Mouse (Mus musculus): ENCODE data around the gene Cdh16.
"Not testable (repeated sequence)": the region's sequence is repeated elsewhere in the genome, so short reads cannot be mapped to it uniquely, and the experiment has no call there.

The Cdh16 gene

DNA sequence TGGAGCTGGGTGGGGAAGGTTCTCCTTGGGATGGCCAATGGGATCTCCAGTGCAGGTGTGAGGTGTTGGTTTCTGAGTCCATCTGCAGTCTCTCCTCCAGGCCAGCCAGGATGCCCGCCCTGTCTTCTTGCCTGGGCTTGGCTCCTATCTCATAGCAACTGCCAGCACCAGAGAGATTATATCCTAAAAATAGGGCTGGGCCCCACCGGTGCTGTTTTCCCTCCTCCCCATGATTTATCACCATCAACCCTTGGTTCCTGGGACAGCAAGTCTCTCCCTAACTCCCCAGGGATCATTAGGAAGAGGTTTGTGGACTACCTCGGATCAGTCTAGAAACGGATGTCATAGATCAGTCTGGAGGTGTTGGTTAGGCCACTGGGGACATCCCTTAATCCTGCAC, 11.1 kb downstream of the Cdh16 start:
- DNase-seq (ENCODE audit: low read depth, low spot score): no peak

DNA sequence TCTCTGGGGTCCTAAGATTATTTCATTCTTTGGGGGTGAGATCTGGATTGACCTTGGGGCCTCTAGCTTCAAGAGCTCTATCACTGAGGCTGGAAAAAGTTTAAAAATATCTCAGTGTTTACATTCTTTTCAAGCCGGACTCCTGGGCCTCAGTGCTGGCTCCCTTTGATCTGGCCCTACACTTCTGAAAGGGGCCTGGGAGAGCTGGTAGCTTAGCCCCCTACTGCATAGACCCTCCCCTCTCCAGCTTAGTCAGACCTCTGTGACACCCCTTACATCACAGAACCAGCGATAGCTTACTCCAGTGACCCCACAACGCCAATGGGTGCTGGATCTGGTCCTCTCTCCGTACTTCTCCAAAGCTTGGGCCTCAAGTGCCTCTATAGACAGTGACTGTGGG, 12.6 kb downstream of the Cdh16 start:
- DNase-seq (ENCODE audit: low read depth, low spot score): no peak

DNA sequence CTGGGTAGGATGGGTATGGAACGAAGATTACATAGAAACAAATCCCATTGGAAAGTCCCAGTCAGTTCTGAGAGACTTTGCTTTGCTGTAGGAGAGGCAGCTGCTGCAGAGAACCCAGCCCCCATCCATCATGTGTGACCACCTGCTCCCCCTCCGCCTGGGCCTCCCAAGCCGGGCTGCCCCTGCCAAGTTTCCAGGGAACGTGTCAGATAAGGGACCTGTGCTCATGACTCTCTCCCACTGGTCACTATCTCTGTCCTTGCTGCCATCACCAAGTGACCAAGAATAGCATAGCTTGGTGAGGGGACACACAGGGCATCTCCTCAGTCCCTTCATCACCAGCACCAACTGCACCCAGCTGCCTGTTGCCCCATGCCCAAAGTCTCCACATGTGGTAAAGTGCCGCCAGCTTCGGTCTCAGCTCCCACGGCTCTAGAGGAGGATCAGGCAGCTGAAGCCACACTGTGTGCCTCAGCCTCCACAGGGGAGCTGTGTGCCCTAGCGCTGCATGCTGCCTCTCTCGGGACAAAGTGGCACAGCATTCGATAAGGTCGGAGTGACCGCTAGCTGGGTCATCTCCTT, 13.9 kb downstream of the Cdh16 start:
- DNase-seq (ENCODE audit: low read depth, low spot score): no peak

DNA sequence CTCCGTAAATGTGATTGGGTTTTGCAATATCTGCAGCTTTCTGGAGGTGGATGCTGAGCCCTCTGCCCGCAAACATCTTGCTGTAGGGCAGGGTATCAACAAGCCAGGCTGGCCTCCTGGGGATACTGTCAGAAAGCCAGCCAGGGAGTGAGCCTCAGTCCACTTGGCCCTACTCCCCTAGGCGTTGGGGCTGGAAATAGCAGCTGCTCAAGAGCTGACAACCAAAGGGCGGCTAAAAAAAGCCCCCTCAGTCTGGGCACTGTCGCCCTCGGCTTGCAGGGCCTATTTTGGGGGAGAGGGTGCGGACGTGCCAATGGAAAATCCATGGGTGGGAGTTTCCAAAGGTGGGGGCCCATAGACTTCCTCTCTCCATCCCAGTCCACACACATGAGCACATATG, 15.0 kb downstream of the Cdh16 start:
- DNase-seq (ENCODE audit: low read depth, low spot score): no peak

DNA sequence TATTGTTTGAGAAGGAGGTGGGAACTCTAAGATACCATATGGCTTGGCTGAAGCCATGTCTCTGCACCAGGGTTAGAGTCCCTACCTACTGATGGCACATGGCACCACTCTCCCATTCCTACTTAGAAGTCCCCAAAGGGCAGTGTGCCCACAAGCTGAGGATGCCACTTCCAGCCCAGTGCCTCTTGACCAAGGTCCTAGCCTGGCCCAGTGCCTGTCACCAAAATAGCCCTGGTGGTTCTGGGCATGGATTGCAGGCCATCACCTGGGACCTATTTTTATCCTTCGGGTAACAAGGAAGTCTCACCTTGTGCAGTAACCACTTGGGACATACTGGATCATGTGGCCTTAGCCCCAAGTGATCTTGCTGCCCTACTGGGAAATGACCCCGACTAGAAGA, 16.3 kb downstream of the Cdh16 start:
- DNase-seq (ENCODE audit: low read depth, low spot score): no peak

DNA sequence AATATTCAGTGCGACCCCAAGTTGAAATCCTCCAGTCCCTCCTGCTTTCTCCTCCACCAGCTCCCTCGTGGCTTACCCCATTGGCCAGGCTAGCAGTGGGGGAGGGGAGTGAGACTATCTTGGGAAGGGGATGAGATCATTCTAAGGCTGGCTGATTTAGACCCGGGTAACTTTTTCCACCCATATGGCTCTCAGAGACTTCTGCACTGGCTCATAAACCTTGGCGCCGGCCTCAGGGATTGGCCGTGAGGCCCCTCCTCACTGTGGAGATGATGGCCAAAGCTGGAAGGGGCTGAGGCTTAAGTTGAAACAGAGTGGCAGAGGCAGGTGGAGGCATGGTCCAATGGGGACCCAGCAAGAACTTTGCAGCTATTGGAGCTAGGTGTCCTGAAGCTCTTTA, 17.9 kb downstream of the Cdh16 start:
- no peak for DNase-seq (ENCODE audit: low read depth, low spot score)

DNA sequence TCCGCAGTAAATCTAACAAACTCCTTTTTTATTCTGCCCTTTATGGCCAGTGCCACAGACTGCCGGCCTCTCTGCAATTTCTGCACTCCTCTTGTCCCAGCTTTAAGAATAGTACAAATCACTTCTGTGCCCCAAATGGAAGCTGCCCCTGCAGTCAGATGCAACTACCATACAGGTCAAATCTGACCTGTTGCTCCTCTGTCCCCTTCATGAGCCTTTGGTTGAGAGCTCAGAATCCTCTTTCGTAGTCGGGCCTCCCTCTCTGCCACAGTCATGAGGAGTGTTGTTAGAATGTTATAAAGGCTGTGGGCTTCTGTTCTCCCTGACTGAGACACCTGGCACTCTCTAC, 21.0 kb downstream of the Cdh16 start:
- no peak for DNase-seq (ENCODE audit: low read depth, low spot score)

DNA sequence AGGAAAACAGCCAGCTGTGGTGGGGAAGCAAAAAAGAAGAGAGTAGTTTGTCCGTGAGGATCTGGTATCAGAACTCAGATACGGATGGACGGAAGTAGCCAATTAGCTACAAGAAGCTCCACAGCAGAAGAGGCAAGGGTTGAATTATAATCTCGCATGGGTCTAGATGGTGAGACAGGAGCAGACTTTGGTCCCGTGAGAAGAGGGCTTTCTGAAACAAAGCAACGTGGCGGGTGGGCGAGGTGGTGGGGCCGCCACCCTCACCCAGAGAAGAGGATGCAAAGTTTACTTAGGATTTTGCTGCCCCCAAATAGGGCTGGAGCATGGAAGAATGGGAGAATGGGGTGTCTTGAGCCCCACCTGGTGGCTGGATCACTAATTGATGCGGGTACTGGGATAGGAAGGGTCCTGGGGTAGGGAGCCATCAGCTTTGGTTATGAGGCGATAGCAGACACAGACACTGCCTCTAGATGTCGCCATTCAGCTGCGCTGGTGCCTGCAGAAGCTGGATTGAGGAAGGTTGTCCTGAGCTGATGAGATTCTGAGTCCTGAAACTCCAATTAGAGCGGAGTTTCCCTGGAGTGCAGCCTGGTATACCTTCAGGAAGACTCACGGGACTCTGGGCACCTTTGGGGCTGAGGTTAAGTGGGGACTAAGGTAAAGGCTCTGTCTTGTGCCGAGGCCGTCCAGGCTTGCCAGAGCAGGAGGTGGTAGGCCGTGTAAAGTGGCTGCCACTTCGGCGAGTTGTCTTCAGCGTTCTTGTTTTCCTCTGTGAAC, 21.5 kb downstream of the Cdh16 start:
- peak; percentile 76 for DNase-seq (ENCODE audit: low read depth, low spot score)

DNA sequence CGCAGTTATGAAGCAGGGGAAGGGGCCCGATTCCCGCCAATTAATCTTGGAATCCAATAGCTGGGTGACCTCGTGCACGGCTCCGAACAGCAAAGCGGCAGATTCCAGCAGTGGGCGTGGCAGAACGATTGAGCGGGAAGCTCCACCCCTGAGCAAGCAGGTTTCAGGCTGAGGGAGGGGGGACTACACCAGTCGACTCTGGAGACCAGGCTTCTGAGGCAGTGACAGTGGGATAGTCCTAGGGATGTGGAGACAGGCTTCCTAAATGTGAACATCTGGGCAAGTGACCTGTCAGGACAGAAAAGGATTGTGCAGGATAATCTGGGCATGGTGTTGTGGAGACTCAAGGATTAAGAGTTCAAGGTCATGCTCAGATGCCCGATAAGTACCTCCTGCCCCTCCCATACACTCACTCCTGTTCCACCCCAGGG, 22.2 kb downstream of the Cdh16 start:
- DNase-seq (ENCODE audit: low read depth, low spot score): peak; percentile 16

DNA sequence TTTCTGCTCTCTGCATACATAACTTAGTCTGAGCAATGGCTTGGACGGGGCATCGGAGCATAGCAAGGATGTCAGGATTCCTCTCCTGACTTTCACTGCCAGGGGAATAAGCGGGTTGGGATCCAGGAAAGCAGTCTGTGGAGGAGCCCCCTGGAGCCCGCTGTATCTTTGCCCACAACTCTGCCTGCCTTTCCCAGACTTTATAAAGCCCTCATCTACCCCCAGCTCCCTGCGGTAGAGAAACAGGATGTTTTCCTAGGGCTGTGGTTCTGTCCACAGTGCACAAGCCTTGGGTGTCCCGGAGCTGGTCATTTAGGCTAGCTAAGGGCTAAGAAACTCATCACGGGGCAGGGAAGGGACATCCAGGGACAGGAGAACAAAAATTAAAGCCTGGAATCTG, 22.8 kb downstream of the Cdh16 start:
- DNase-seq (ENCODE audit: low read depth, low spot score): no peak

DNA sequence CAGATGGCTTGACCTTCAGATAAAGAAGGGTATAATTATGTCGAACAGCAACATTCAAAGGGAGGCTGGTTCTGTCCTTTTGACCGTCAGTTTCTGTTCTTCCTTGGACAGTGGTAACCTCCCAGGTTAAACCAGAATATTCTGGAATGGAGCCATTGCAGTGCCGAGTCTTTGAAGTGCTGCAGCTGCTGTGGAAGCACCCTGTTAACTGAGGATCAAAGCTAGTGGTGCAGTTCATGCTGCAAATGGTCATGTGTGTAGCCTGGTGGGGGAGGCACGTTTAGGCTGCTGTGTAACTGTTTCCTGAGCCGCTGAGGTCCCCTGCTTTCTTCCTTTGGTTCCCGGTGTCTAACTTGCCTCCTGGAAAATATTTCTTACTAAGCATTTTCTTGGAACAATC, 25.7 kb downstream of the Cdh16 start:
- no peak for DNase-seq (ENCODE audit: low read depth, low spot score)

DNA sequence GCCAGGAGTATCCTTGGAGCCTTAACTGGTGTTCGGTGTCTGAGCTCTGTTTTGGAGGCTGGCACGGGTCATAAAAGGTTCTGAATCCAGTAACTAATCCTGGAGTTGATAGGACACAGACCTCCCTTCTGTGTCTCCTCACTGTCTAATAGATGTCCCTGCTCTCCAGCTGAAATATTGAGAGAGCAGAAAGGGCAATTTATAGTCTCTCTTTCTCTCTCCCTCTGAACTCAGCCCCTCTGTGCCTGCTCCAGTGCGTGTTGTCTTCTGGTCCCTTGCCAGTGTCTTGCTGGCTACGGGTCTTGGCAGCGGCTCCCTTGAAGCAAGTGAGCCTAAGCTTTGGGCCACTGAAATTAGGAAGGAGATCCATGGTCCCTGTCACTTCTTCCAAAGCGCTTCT, 26.5 kb downstream of the Cdh16 start:
- no peak for DNase-seq (ENCODE audit: low read depth, low spot score)

DNA sequence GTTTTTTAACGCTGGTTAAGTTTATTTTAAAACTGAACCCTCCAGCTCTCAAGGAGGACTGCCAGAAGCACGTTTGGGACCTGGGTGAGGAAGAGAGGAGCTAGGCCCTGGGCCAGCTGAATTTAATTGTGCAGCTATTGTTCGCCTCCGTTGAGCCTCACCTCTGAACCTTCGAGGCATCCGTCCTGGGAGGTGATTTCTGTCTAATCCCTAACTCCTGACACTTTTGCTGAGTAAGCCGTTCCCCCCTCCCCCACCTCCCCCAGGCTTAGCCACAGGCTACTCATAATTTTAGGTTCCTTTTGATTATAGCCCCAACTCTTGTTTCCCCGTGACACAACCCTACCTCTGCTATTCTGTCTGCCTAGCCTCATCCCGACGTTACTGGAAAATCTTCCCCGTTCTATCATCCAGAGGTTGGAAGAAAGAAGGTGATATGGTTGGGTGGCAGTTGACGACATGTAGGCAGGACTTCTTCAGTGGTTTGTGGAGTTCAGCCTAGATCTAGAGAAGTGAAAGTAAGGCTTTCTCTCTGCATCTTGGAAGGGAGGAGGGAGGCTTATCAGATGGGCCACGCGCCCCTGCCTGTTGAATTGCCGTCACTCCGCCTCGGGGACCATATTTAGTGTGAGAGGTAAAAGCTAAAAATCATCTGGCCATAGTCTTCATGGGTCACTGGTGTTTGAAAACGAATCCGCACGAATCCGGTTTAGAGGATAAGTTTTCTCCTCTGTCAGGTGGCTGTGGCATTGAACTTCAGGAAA, 28.2 kb downstream of the Cdh16 start:
- no peak for DNase-seq (ENCODE audit: low read depth, low spot score)

DNA sequence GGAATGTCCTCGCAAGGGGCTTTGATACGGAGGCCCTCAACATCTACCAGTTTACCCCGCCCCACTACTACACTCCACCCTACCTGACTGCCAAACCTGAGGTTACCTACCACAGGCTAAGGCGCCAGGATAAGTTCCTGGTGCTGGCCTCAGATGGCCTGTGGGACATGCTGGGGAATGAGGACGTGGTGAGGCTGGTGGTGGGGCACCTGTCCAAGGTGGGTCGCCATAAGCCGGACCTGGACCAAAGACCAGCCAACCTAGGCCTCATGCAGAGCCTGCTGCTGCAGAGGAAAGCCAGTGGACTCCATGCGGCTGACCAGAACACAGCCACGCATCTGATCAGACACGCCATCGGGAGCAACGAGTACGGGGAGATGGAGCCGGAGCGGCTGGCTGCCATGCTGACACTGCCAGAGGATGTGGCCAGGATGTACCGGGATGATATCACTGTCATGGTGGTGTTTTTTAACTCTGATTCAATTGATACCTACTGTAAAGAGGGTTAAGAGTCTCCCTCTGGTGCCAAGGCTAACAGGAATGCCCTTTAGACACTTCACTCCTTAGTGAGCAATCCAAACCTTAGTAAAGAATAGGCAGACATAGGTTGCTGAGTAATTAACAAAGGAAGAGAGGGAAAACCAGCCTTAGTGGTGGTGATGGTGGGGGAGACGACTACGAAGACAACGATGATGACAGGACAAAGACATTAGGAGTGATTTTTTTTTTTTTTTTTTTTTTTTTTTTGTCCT, 29.4 kb downstream of the Cdh16 start:
- DNase-seq (ENCODE audit: low read depth, low spot score): no peak

DNA sequence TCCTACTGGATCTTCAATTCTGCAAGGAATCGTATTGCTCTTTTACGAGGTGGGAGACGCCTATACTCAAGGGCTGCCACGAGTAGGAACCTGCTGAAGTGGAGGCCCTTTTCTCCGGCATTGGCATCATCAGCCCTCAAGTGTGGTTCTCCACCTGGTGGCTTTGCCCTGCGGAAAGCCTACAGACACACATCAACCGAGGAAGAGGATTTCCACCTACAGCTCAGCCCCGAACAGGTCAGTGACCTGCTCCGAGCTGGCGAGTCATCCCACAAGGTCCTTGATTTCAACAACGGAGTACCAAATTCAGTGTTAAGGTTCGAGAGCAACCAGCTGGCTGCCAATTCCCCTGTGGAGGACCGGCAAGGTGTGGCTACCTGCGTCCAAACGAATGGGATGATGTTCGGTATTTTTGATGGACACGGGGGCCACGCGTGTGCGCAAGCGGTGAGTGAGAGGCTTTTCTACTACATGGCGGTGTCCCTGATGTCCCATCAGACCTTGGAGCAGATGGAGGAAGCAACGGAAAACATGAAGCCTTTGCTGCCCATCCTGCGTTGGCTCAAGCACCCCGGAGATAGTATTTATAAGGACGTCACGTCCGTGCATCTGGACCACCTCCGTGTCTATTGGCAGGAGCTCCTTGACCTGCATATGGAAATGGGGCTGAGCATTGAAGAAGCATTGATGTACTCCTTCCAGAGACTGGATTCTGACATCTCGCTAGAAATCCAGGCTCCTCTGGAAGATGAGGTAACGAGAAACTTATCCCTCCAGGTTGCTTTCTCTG, 30.5 kb downstream of the Cdh16 start:
- DNase-seq (ENCODE audit: low read depth, low spot score): no peak

DNA sequence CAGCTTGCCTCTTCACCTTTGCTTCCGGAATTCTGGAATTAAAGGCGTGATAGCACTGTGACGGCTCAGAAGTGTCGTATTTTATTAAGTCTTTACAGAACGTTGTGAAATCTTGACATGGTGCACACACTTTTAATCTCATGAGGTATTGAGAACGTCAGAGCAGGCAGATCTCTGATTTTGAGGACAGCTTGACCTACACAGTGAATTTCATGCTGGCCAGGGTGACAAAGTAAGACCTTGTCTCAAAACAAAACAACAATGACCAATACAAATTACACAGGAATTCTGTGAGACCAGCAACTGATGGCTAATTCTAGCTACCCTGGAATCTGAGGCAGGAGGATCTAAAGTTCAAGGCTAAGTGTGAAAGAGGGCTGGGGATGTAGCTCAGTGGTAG, 31.6 kb downstream of the Cdh16 start:
- DNase-seq (ENCODE audit: low read depth, low spot score): no peak

DNA sequence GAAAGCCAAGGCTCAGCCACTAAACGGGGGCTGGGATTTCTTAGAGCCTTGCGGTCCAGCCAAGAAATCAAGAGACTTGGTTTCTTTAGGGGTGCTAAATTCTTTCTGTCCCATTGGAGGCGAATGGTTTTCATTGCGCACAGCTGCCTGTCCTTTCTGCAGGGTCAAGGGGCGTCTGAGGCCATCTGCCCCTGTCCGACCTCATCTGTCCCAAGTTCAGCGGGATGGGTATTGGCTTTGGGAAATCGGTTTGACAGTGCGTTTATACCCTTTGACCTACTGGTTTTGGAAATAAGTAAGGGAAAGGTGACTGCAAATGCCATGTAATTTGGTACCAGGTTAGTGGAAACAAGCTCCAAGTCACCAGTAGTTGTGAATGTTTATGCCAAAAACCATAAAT, 32.3 kb downstream of the Cdh16 start:
- DNase-seq (ENCODE audit: low read depth, low spot score): no peak

DNA sequence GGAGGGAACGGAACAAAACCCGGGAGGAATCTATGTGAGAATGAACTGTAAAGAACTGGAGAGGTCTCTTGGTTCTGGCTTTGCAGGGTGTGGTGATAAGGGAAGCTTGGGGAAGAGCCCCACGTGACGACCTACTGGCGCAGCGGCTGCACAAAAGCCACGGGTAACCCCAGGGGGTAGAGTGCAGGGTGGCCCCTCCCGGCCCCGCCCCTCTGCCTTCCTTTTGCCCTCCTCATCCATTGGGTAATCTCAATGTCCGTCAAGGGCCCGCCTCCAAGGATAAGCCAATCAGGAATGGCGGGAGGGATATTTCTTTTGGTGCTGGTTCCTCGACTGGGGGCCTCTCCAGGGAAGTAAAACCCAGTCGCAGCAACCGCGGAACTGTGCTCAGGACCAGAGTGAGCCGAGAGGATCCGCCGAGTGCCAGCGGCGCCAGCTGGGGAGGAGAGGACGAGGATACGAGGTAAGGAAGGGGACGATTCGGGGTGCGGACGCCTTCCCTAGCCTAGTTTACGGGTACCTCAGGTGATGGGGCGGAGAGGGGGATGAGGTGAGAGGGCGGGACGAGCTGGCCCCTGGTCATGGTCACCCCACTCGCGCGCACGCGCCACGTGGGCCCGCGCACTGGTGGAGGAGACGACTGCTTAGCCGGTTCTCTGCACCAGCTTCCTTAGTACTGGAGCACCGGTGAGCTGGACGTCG, 32.9 kb downstream of the Cdh16 start, which contains the start of gene Pdp2:
TSS of gene Pdp2 (plus strand) at position 319 of the 702 bp plus-strand sequence.
- peak; percentile 84 for DNase-seq (ENCODE audit: low read depth, low spot score)

DNA sequence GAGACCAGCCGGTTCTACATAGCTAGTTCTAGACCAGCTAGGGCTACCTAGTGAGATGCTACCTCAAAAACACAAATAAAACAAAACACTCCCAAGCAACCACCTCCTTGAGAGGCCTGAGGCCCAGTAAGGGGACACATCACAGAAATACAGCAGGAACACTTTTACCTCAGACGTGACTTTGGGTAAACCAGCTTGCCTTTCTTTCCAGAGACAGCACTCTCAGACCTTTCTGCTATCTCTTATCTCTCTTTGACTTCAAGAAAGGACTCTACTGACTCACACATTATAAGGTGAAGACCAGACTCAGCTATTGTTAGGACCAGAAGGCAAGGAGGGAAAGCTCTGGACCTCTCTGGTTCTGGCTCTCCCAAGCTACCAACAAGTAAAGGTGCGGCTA, 33.9 kb downstream of the Cdh16 start:
- no peak for DNase-seq (ENCODE audit: low read depth, low spot score)

DNA sequence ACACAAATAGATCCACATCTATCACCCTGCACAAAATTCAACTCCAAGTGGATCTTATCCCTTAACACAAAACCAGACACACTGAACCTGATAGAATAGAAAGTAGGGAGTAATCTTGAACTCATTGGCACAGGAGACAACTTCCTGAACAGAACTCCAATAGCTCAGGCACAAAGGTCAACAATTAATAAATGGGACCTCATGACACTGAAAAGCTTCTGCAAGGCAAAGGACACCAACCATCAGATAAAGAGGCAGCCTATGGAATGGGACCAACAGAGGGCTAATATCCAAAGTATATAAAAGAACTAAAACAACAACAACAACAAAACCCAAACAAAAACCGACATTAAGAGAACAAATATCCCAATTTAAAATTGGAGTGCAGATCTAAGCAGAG, 39.7 kb downstream of the Cdh16 start:
- DNase-seq (ENCODE audit: low read depth, low spot score): no peak

DNA sequence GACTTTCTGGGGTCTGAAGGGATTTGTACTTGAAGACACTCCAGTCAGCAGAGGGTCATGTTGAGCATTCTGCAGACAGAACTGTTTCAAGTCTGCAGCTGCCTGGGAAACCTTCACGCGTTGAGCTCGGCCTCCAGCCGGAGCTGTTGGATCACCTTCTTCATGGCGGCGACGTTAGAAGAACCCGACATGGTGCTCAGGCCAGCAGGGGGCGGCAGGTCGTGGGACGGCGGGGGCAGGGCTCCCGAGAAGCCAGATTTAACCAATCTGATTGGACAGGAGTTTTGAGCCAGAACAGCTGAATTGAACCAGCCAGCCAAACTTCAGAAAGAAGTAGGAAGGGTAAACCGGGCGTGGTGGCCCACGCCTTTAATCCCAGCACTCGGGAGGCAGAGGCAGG, 46.6 kb downstream of the Cdh16 start:
- not testable (repeated sequence) for DNase-seq (ENCODE audit: low read depth, low spot score)

Data from retina, postnatal 7 days (tissue).